9 mouse cellular contexts compared by ENCODE assay signal in the genomic region with DNA sequence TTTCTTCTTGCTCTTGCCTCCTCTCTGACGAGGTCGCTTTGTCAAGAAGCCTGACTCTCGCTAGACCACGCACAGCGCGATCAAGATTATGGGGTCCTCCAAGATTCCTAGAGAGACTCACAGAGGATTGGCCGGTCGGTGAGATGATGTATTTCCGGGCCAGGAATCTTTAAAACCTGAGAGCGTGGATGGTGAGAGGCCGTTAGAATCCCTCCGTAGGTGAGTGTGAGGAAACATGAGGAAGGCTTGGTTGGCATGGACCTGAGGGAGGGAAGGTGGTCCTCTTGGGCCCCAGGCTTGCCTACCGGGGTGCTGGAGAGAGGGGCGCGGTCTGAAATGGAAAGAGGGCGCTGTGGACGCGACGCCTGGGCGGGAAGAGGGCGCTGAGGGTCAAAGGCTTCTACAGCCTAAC. TPM values are rescaled to one million over a fixed set of nuclear protein-coding genes. Genes with fewer than 3 reads are reported as not detected.
A peak's percentile ranks its signal among the peaks of the same experiment; 100 is the strongest.
DNase-seq lines count a peak whose midpoint lies in the region; ATAC-seq lines count a peak whose summit lies in the region.
"Had no signal": no experiment of that assay in that cellular context is flagged by ENCODE, and none has a peak within 500 bp of the region (broad histone marks: within the 10 kb centered on the region; RNA-seq: fewer than 3 reads in every experiment).

No protein-coding gene starts in this region.

- peak overlapping the region; percentile 51 for H3K9ac ChIP-seq in intestine, embryonic 15.5 days
- H3K9ac ChIP-seq in neural tube, embryonic 11.5 days (ENCODE audit: low read length), result peak overlapping the region; percentile 56

- H3K27ac ChIP-seq in intestine, embryonic 15.5 days, result no peak overlapping the region
- no peak overlapping the region for H3K27ac ChIP-seq in neural tube, embryonic 11.5 days (ENCODE audit: low read depth, low read length)

- no peaks in the 10 kb centered on the region for H3K4me1 ChIP-seq in intestine, embryonic 15.5 days (replicated peaks)
- H3K4me1 ChIP-seq in neural tube, embryonic 11.5 days (ENCODE audit: control insufficient read depth, insufficient read depth, low read length), result no peaks in the 10 kb centered on the region

- H3K36me3 ChIP-seq in intestine, embryonic 15.5 days, result no peaks in the 10 kb centered on the region
- H3K36me3 ChIP-seq in neural tube, embryonic 11.5 days (ENCODE audit: control insufficient read depth, insufficient read depth, low read length), result no peaks in the 10 kb centered on the region

- H3K4me3 ChIP-seq in intestine, embryonic 15.5 days (replicated peaks), result peak overlapping the region; percentile 45
- peak overlapping the region; percentile 40 for H3K4me3 ChIP-seq in neural tube, embryonic 11.5 days (ENCODE audit: low read depth, low read length)

- no peak for DNase-seq in frontal cortex, postnatal 25 days (ENCODE audit: low spot score in 2 of 2)
- DNase-seq in A20 (ENCODE audit: low read depth, low spot score), result peak; percentile 59
- DNase-seq in embryo, embryonic 9.5 days (ENCODE audit: extremely low spot score), result peak; percentile 51
- peak; percentile 44 for DNase-seq in neural tube, embryonic 11.5 days (ENCODE audit: low spot score)
- no peak for DNase-seq in gastrocnemius, adult 8-10 months (ENCODE audit: low spot score in 2 of 2)
- DNase-seq in gastrocnemius, postnatal 36 days, result no peak

- H3K9me3 ChIP-seq in intestine, embryonic 15.5 days, result no peaks in the 10 kb centered on the region
- H3K9me3 ChIP-seq in neural tube, embryonic 11.5 days (ENCODE audit: control insufficient read depth, low read length), result no peaks in the 10 kb centered on the region

- peak overlapping the region; percentile 52 for H3K4me2 ChIP-seq in intestine, embryonic 15.5 days (replicated peaks)
- H3K4me2 ChIP-seq in neural tube, embryonic 11.5 days (ENCODE audit: low read depth), result peak overlapping the region; percentile 40

- intact Hi-C loops in gastrocnemius, postnatal 36 days (cut with DNase I), result no loop called here

- peak; percentile 72 for ATAC-seq in frontal cortex, adult (ENCODE audit: low TSS enrichment)
- peak; percentile 56 for ATAC-seq in intestine, embryonic 15.5 days
- no peak for ATAC-seq in neural tube, embryonic 11.5 days (ENCODE audit: insufficient read depth, low FRiP score, low TSS enrichment)

- H3K27me3 ChIP-seq in intestine, embryonic 15.5 days (replicated peaks), result no peaks in the 10 kb centered on the region
- H3K27me3 ChIP-seq in neural tube, embryonic 11.5 days (ENCODE audit: control insufficient read depth, insufficient read depth, low read length), result no peaks in the 10 kb centered on the region

- 59% methylated on average over 21 of the region's 21 CpGs for WGBS in intestine, embryonic 15.5 days
- WGBS in neural tube, embryonic 11.5 days, result 56% methylated on average over 21 of the region's 21 CpGs

RNA-seq across cellular contexts. Expression of gene Fam198a, which starts 12.8 kb away (rescaled TPM):
- 3.1 and 4.6 TPM in 2 replicates for polyA plus RNA-seq in intestine, embryonic 15.5 days (2015; fragmentation: Nextera tagmentation; extraction: Ambion mirVana)
- polyA plus RNA-seq in neural tube, embryonic 11.5 days (2014; fragmentation: Nextera tagmentation; extraction: Ambion mirVana), result 0.66 and 0.81 TPM in 2 replicates
- total RNA-seq in gastrocnemius, adult 8-10 months (2022), result under 1 TPM; 0.31 to 0.94 (median 0.60) TPM
- total RNA-seq in gastrocnemius, postnatal 36 days (2021), result 1 to 10 TPM; 1.3 to 1.4 TPM

RNA-seq across cellular contexts. Expression of gene Cyp8b1, which starts 21.8 kb away (rescaled TPM):
- not detected in 2 replicates for polyA plus RNA-seq in intestine, embryonic 15.5 days (2015; fragmentation: Nextera tagmentation; extraction: Ambion mirVana)
- polyA plus RNA-seq in neural tube, embryonic 11.5 days (2014; fragmentation: Nextera tagmentation; extraction: Ambion mirVana), result not detected in 2 replicates
- not detected for total RNA-seq in gastrocnemius, adult 8-10 months (2022)
- total RNA-seq in gastrocnemius, postnatal 36 days (2021), result not detected
- total RNA-seq: ES-E14 had no signal

RNA-seq across cellular contexts. Expression of gene Ackr2, which starts 39.8 kb away (rescaled TPM):
- polyA plus RNA-seq in intestine, embryonic 15.5 days (2015; fragmentation: Nextera tagmentation; extraction: Ambion mirVana), result 0.46 and 0.80 TPM in 2 replicates
- 0.58 and 1.1 TPM in 2 replicates for polyA plus RNA-seq in neural tube, embryonic 11.5 days (2014; fragmentation: Nextera tagmentation; extraction: Ambion mirVana)
- total RNA-seq in gastrocnemius, adult 8-10 months (2022), result 1 to 10 TPM in 1 of 4 experiments, under 1 TPM in 3; 0.61 to 1.2 (median 0.64) TPM
- under 1 TPM; 0.71 to 0.89 TPM for total RNA-seq in gastrocnemius, postnatal 36 days (2021)

RNA-seq across cellular contexts. Expression of gene Pomgnt2, which starts 59.0 kb away (rescaled TPM):
- 12.9 and 15.9 TPM in 2 replicates for polyA plus RNA-seq in intestine, embryonic 15.5 days (2015; fragmentation: Nextera tagmentation; extraction: Ambion mirVana)
- 12.2 and 13.3 TPM in 2 replicates for polyA plus RNA-seq in neural tube, embryonic 11.5 days (2014; fragmentation: Nextera tagmentation; extraction: Ambion mirVana)
- total RNA-seq in gastrocnemius, adult 8-10 months (2022), result 10 to 100 TPM; 14.1 to 17.8 (median 16.4) TPM
- total RNA-seq in gastrocnemius, postnatal 36 days (2021), result 10 to 100 TPM; 10.4 to 11.8 TPM

Comparison
In these comparisons a context has a peak if more than half of its experiments do, and no peak if none do; other contexts are left out.
1. DNase-seq: peak in A20 (single experiment), embryo, embryonic 9.5 days (single experiment) and neural tube, embryonic 11.5 days (single experiment); none in frontal cortex, postnatal 25 days (0 of 2), gastrocnemius, adult 8-10 months (0 of 2) and gastrocnemius, postnatal 36 days (0 of 2).